Mouse (Mus musculus) cerebellum, adult 2 months (tissue): ENCODE results near the gene Pde7b.

Experiments
- CTCF ChIP-seq: fragments of 200-500 bp; IDR thresholded peaks from 2 replicates; pipeline ENCODE4 v1.5.1; 2011; ENCODE audit warnings: low read depth, mild to moderate bottlenecking, control low read depth, low read length, moderate library complexity, borderline replicate concordance; ENCODE audit not compliant: insufficient read depth
- POLR2A ChIP-seq: fragments of 200-500 bp; IDR thresholded peaks from 2 replicates; pipeline ENCODE4 v1.6.1; 2011; ENCODE audit warnings: low read length, control low read depth, borderline replicate concordance; ENCODE audit not compliant: insufficient read depth

DNA sequence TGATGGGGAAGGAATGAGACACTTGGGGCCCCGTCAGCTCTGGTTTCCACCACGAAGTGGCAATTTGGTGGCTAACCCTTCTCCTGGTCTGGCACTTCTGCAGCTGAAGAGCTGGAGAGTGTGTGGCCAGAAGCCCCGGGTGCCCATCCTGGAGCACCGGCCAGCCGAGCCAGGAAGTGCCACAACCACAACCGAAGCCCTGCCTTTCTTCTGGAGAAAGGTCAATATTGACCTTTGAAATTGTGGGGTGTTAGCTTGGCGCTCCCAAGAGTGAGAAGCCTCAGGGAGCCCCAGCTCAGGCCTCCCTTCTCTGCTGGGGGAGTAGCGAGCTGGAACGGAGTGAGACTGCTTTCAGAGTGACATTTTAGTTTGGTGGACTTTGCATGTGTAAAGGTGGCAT is 250.8 kb downstream of the Pde7b start:
- TF ChIP-seq CTCF (no peak), POLR2A (no peak)
